Mouse (Mus musculus): ENCODE results near the gene Gnao1.

DNA sequence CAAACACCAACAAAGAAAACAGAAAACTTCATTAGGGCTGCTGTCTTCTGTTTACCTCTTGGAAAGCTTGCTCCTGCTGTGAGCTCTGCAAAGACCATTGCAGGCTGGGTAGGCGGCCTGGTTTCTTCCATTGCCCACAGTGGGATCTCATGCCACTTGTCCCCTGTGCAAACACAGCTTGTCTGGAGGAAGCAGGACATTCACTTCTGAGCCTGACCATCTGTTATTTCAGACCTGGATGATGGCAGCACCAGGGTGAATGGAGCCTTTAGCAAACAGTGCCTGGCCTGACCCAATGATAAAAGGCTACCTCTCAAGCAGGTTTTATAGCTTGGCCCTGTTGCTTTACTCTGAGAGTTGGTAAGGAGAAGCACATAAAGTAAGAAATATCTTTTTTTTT lies 35.4 kb downstream of the Gnao1 start:
- TF ChIP-seq CTCF (IDR thresholded peaks at IDR 0.05; ENCODE audit: borderline replicate concordance, insufficient read depth, low read length) (no peak), POLR2A (IDR thresholded peaks at IDR 0.05; ENCODE audit: low read depth, low read length) (no peak)
